Mouse (Mus musculus) mature B cell (primary cell): ENCODE results near the gene Ezh1.

ENCODE experiments used
- in situ Hi-C: fragments of 300-500 bp; cut with MboI; formaldehyde crosslinking; loops from 2 replicates; pipeline ENCODE4 v1.14.3; 2019

Gene Ezh1

DNA sequence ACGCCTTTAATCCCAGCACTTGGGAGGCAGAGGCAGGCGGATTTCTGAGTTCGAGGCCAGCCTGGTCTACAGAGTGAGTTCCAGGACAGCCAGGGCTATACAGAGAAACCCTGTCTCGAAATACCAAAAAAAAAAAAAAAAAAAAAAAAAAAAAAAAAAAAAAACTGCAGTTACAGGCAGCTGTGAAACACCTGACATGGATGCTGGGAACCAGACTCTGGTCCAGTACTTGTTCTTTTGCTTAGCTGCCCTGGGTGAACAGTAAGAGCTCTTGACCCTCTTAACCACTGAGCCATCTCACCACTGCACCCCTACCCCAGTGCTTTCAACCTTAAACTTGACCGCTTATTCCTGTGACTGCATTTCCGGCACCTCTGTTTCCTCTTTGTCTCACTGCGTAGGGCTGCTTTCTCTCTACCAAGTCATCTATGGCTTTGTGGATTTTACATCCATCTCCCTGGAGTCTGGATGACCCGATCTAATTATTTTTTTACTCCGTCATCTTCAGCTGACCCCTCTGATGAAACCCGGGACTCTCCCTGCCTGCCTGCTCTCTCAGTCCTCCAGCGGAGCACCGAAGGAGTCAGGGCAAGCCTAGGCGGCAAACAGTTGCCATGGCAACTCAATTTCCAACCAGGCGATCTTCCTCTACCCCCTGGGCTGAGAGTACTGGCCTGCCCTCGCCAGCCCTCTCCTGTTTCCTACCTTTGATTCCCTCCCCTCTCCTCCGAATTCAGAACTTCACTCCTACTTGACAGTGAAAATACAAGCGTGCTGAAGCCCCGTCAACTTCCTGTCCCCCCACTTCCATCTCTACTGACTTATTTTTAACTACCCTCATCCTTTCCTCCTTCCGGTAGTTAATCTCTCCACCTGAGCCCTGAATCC is 82.7 kb downstream of the Ezh1 start:
- in situ Hi-C loops, result no loop called here

DNA sequence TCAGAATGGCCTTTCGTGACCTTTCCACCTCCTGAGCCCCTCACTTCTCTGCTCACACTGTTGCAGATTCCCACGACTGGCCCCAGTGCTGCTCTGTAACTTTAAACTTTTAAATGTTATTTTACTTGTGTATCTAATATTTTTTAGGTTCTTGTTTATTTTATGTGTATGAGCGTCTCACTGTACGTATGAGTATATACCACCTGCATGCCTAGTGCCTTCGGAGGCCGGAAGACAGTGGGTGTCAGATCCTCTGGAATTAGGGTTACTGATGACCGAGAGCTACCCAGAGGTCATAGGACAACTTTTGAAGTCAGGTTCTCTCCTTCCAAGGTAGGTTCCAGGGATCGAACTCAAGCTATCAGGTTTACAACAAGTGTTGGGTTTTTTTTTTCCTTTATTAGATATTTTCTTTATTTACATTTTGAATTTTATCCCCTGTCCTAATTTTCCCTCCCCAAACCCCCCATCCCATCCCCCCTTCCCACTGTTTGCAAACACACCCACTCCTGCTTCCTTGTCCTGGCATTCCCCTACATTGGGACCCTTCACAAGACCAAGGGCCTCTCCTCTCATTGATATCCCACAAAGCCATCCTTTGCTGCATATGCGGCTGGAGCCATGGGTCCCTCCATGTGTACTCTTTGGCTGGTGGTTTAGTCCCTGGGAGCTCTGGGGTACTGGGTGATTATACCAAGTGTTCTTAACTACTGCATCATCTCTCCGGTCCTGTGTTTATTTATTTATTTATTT is 83.9 kb downstream of the Ezh1 start:
- in situ Hi-C loops, result no loop called here
